Mouse (Mus musculus) right cerebral cortex, postnatal 14 days (tissue): ENCODE measurements around the gene Trmt10b.

Experiments used
- DNase-seq: peaks from one replicate; pipeline ENCODE4 v3.0.0; 2022

Gene Trmt10b

DNA sequence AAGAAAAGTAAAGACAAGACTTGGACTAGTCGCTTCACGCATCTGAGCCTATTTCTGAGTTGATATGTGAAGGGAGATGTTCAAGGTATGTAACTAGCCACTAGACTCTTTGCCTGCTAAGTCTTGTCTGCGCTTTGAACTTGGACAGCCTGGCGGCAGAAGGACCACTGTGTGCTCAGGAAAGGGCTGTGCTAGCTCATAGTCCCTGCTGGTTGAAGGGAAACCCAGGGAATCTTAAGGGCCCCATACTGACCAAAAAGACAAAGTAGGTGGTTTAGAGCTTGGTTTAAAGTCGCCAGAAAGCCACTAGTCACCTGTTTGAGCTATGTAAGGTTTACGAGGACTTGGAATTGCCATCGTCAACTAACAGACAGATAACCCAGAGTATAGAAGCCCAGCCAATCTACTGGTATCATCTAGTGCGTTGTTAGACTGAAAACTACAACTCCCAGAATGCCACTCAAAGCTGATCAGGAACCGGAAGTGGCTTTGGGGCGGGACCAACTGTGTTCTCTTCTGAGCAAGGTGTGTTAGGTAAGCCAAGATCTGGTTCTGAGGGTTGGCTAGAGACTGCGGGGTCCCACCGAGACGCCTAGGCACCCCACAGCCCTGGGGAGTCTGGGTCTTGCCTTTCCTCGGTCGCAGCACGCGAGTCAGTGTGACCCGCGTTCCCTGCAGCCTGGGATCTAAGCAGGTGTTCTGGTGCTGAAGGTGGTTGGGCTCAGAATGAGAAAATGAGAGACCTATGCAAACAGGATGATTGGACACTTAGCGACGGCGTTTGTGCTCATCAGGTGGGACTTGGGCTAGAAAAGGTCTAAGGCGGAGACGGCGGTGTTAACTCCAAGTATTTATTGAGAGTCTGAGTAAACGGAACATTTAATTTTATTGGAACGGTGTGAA lies at the start of gene Trmt10b:
Gene Trmt10b (plus strand): TSS at position 466 of the 903 bp plus-strand sequence.
- peak; percentile 62 for DNase-seq

DNA sequence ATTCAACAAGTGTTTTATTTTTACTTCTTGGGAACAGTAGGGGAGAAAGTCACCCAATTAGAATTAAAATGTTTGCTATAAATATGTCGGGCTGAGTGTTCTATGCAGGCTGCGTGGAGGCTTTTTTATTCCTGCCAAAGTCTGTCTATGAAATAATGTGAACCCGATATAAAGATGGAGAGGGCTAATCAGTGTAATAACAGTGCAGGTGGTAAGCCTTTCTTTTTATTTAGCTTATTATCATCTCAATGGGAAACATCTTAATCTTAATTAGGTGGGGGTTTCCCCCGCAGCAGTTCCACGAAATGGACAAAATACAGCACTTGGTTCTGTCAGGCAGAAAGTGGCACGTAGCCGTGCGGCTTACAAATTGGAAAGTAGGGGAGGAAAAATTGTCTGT lies 45.7 kb upstream of the Trmt10b start:
- no peak for DNase-seq

DNA sequence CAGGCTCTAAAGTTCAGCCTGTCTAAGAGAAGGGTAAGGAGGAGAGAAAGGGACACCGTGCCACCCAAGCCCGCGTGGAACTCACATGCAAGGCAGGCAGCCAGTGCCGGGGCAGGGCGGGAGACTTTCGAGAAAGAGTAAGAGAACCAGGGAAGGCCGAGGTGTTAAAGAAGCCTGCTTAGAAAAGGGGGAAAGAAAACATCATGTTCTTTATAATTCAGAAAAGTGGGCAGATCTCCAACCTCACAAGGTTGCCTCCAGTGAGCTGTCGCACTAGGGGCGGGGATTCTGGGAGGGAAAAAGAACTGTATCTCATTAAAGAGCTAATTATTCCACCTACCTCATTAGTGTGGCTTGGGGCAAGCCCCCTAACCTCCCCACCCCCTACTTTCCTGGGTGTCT lies 44.1 kb upstream of the Trmt10b start:
- no peak for DNase-seq

DNA sequence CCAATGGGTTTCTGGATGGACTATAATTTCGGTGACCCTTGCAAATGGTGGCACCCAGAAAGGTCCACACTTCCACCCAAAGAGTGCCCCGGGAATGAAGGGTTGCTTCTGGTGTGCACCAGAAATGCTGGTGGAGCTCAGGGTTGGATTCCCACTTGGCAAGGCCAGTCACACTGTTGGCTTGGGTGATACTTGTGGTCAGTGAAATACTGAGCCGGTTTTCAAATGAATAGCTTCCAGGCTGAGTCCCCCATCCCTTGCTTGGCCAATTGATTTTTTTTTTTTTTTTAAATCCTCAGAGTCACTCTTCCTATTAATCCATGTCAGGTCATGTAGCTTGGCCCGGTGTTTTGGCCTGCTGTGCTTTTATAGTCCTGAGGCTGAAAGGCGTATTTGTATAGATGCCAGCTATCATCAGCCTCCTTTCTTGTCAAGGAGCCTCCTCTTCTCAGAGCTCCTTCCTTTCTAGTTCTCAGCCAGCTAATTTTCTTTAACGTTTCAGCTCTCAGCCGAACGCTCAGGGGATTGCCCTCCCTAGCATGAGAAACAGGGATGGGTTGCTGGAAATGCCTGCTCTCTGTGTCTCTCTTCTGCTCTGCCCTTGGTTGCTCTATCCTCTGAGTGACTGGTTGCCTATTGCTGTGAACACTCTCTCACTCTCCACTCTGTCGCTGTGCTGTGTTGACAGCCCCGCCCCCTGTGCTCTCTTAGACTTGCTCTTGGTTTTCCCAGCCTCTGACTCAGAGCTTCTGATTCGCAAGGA lies 42.9 kb upstream of the Trmt10b start:
- peak; percentile 22 for DNase-seq

DNA sequence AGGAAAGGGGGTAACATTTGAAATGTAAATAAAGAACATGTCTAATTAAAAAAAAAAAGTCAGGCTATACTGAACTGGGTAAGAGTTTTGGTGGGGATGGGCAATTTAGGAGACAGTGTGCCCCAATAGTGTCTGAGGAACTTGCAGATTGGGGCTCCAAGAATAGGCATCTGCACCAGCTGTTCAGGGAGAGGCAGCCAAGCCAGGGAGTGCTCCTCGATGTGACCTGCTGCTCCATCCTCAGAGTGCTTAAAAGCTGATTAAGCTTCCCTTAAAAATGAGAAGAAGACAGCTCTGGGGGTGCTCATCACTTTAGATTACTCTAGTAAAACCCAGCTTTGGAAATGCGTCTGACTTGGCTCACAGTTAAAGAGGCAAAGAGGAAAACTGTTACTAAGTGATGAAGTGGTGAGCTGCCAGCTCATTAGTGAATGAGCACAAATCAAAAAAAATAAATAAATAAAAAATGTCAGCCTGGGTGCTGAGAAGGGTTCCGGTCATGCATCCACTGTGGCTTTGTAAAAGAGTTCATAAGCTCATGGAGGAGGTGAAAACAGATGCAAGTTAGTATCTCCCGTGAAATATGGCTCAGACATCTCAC lies 37.6 kb upstream of the Trmt10b start:
- no peak for DNase-seq

DNA sequence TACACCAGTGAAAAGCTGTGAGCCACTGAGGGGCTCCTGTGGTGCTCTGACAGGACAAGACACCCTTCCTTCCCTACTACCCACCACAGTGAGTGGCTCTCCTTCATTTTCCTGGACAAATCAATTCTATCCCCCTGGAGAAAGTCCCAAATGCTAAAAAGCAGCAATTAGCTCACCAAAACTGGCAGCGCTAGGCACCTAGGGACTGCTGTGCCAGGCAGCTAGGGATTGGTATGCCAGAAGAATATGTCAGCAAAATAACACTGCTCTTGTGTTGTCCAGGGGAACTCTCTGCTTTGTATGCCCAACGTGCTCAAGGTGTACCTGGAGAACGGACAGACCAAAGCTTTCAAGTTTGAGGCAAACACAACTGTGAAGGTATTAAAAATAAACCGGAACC lies 35.4 kb upstream of the Trmt10b start:
- no peak for DNase-seq

DNA sequence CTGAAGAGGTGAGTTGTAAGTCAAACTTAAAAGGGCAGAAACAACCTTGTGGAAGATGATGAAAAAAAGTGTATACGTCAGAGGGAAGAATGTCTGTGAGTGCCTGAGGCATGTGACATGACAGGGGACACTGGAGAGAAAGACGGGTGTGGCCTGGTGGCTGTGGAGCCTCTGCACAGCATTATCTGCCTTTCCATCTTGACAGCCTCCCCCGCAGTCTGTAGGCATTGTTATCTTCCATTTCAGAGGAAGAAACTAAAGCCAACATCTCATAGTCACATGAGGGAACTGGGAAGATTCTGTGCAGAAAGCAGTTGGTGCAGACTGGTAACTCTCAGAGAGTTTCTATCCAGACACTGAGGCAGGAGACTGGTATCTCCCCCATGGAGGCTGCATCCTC lies 29.0 kb upstream of the Trmt10b start:
- DNase-seq, result no peak

DNA sequence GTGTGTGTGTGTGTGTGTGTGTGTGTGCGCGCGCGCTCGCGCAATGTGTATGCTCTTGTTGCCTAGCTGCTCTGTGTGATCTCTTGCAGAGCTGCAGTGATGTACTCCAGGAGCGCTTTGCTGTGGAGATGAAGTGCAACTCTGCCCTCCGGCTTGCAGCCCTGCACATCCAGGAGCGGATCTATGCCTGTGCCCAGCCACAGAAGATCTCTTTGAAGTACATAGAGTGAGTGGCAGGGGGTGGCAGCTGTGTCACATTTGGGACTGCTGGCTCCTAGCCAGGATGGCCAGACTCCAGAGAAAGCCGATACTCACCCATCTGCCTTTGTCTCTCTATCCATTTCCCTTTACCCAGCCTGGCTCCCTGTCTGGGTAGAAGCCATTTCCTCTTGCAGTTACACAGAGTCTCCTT lies 25.9 kb upstream of the Trmt10b start:
- DNase-seq, result peak; percentile 57

DNA sequence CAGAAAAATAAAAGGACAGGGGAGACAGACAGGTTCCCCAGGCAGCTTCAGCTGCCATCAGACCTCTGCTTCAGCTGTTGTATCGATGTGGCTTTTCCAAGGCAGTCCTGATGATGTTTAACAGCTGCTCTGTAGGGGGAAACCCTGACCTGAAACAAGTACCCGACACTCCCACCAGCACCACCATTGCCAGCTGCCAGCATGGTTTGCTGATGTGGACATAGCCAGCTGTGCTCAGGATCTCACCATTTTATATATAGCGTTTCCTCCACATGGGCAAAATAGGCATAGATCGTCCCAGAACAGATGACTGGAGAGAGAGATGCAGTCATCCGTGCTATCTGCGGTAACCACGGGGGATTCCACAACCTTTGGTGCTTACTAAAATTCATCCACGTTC lies 21.2 kb upstream of the Trmt10b start:
- no peak for DNase-seq

DNA sequence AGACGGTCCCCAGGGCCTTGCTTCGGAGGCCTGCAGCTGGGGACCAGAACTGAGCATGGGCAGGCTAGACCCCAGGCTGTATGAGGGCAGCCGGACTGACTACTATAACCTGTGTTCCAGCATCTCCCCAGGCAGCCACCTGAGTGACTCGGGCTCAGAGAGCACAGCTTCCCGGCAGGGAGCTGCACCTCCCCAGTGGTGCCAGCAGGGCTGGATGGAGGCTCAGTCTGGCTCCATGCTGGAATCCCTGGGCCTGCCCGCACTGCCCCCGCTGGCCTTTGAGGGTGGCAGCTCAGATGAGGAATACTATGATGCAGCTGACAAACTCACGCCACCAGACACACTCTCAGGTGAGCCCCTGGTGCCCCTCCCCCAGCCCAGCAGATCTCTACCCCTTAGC lies 17.6 kb upstream of the Trmt10b start:
- DNase-seq, result no peak

DNA sequence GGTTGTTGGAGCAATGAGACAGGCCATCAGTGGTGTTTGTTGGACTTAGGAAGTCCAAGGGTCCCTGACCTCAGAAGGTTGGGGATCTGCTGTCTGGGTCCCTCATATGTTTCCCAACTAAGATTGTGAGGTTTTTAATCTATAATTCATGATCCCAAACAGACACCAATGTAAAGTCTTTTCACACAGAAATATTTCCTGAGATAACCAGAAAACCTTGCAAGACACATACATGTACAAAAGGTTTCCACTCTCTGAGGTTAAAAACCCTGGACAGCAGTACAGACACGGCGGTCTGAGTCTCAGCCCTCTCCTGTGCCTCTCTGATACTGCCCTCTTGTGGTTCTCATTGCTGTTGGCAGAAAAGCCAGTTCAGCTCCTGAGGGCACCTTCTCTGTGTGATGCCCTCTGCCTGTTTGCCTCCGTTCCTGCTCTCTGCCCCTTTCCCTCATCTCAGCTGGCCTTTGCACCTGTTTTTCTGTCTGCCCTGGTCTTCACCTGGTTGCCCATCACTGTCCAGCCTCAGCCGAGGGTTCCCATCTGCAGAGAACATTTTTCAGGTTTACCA lies 16.9 kb upstream of the Trmt10b start:
- DNase-seq, result peak; percentile 44

DNA sequence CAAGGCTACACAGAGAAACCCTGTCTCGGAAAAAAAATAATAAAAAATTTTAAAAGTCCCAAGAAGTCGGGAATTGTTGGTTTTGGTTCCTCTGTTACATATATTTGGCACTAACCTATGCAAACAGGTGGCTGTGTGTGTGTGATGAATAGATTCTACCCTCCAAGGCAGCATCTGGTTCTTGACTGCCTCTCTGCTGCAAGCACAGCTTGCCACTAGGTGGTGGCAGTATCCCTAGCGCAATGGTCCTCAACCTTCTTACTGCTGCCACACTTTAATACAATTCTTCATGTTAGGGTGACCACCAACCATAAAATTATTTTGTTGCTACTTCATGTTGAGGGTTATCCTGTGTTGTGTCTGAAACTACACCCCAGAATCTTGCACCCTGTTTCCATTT lies 10.6 kb upstream of the Trmt10b start:
- DNase-seq, result no peak

DNA sequence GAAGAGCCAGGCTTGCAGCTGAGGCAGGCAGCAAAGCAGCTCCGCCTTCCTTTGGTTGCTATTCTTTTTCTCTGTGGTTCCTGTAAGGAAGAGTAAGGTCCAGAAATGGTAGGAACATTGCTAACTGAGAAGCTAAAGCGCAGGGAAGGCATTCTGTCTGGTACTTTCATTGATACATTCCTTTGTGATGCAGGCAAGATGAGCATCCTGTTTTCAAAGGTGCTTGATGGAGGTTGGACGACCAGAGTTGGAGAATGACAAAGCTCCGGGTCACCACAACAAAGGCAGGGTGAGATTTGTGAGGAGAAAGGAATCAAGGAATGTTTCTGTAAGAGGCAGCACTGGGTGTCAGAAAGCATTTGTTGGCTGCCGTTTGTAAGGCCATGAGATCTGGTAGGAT lies 9.0 kb upstream of the Trmt10b start:
- no peak for DNase-seq

DNA sequence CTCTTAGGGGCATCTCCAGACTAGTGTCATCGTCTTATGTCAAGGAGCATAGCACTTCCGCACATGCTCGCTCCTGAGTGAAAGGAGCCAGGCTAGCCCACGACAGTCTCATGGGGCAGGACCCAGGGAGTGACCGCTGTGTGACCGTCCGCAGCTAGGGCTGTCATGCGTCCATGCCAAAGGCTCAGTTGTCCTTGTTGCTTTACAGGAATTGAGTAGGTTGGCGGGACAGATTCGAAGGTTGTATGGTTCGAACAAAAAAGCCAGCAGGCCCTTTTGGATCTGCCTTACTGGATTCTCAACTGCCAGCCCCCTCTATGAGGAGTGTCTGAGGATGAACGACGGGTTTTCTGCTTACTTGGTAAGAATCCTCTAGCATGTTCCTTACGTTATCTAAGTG lies 8.6 kb downstream of the Trmt10b start:
- no peak for DNase-seq

DNA sequence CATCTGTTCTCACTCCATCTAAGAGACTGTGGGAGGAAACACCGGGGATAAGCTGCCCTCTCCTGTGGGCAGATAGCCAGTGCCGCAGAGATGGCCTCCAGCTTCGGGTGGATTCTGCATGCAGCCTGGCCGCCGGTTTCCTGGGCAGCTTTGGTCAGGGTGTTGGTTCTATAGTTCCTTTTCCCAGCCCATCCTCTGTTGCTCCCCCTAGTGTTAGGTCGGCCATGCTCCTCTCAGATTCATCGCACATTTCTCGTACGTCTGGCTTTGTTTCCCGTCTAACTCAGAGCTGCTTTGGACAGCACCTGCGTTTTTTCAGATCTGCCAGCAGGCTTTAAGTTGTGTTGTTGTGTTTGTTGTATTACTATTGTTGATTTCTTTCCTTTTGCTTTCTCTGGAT lies 11.1 kb downstream of the Trmt10b start:
- DNase-seq, result peak; percentile 20

DNA sequence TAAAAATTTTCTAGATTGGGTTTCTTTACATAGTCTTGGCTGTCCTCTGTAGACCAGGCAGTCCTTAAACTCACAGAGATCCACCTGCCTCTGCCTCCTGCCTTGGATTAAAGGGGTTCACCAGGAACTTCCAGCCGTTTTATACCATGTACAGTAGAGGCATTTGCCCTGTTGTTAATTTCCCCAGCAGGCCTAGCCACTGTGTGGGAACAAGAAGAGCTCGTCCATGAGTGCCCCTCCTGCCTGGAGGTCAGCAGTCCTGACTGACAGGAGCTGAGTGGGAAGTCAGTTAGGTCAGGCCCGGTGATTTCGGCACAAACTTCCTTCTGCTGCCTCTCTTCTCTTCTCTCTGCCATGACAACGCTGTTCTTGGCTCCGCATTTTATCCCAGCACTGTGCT lies 11.7 kb downstream of the Trmt10b start:
- no peak for DNase-seq

DNA sequence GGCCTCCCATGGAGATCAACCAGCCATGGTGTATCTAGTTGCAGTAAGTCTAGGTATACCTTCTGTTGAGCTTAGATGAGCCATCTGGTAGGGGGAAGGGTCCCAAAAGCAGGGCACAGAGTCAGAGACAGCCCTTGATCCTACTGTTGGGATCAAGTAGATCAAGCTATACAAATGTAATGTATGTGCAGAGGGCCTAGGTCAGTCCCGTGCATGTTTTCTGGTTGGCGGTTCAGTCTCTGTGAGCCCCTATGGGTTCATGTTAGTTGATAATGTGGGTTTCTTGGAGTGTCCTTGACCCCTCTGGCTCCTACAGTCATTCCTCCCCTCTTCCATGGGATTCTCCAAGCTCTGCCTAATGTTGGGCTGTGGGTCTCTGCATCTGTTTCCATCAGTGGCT lies 14.1 kb downstream of the Trmt10b start:
- no peak for DNase-seq

DNA sequence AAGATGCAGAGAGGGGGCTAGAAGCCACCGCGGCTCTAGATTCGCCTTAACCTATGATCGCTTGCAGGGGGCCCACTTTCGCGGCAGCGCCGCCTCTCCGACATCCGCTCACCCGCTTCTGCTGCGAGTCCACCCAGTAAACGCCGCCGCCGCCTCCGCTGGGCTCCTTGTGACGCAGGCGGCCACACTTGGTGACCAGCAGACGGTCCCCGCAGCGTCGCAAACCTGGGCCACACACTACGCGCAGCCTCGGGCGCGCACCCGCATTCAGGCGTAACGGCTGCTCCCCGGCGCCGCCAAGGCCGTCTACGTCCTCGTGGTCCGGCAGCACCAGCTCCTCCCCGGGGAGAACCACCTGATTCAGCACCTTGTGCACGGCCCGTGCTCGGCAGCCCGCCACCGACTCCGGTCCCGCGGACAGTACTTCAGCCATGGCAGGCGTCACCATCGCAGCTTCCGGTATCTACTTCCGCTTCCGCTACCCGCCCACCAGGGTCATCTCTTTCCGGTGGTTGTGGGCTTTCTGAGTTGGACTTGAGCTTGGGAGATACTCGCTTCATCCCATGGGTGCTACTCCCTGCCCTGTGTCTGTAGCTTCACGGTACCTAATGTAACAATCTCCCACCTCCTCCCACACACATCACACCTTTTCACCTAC lies 23.4 kb downstream of the Trmt10b start:
- peak; percentile 77 for DNase-seq

DNA sequence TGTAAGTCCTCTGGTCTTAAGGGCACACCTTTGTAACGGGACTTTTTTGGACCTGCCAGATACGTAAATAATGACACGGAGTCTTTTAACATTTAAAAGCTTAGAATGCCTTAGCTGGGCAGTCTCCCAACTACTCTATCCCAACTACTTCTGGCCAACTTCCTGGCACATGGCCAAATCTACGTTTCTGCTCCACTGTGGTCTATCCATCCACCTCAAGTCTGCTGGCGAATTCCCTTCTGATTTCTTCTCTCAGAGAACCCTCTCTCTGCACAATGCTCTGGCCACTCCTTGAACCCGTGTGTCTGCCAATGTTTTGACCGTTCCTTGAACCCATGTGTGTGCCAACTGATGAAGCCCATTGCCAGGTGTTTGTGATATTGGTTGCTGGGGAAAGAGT lies 34.2 kb downstream of the Trmt10b start:
- no peak for DNase-seq

DNA sequence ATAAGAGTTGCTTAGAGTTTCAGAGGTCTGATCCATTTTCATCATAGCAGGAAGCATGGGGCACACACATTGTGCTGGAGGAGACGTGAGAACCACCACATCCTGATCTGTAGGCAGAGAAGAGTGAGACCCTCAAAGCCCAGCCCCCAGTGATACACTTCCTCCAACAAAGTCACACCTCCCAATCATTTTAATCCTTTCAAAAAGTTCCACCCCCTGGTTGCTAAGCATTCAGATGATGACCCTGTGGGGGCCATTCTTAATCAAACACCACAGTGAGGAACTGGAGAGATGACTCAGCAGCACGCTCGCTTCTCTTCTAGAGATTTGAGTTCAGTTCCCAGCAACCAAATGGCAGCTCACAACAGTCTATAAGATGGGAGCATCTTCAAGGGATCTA lies 35.5 kb downstream of the Trmt10b start:
- DNase-seq, result no peak

DNA sequence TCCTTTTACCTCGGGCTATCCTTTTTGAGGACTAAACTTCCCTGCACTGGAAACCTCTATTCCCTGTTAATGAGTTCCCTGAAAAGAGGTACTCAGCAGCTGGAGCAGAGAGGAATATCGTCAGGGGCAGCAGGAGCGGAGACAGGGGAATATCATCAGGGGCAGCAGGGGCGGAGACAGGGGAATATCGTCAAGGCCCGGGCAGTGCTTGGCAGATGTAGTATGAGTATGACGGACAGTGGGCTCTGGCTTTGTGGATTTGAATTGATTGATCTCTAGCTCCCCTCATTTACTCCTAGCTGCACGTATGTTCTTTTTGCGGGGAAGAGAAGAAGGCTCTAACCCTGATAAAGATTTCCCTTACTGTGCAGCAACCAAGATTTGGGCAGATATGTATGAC lies 44.3 kb downstream of the Trmt10b start:
- DNase-seq, result no peak

DNA sequence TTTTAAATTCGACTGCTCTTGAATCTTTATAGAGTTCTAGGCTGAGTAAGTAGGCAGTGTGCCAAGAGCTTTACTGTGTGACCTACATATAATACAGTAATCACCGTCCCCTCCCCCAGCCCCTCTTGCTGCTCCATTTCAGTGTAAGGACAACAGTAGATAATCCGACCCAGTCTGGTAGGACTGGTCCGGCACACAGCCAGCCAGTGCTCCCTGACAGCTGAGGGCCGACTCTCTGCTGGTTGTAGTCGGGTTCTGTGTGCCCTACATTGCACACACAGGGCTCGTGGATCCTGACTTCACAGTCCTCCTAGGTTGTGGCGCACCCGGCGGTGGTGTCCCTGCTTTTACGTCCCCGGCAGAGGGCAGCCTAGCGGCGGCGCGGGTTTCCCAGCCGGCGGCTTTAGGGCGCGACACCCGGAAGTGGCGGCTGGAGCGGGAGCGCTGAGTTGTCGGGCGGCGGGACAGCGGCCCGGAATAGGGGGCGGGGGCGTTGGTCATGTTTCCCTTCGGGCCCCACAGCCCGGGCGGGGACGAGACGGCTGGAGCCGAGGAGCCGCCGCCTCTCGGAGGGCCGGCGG lies 44.8 kb downstream of the Trmt10b start, which contains the start of gene Dcaf10:
Gene Dcaf10 (plus strand): TSS at position 433 of the 581 bp plus-strand sequence.
- peak; percentile 93 for DNase-seq
